Mouse (Mus musculus) forebrain, embryonic 10.5 days (tissue): ENCODE data around the gene Ninj2. TPM values are rescaled to one million over a fixed set of nuclear protein-coding genes. Genes with fewer than 3 reads are reported as not detected.

Source experiments
- DNase-seq: peaks from one replicate; pipeline ENCODE4 v3.0.0-alpha.2; 2017; ENCODE audit warnings: low spot score; ENCODE audit errors: extremely low spot score
- H3K27ac ChIP-seq: fragments of 300-500 bp; sonication (generic); 2 replicates; pipeline ENCODE4 v1.5.1; 2016; ENCODE audit warnings: mild to moderate bottlenecking
- H3K27me3 ChIP-seq: fragments of 300-500 bp; sonication (generic); 2 replicates; pipeline ENCODE4 v1.6.1; 2016; ENCODE audit warnings: mild to moderate bottlenecking; ENCODE audit not compliant: poor library complexity, severe bottlenecking
- H3K36me3 ChIP-seq: fragments of 300-500 bp; sonication (generic); replicated peaks from 2 replicates; pipeline ENCODE4 v1.6.1; 2016; ENCODE audit warnings: mild to moderate bottlenecking, moderate library complexity
- H3K4me1 ChIP-seq: fragments of 300-500 bp; sonication (generic); 2 replicates; pipeline ENCODE4 v1.6.1; 2016
- H3K4me3 ChIP-seq: fragments of 300-500 bp; sonication (generic); 2 replicates; pipeline ENCODE4 v1.5.1; 2016; ENCODE audit warnings: mild to moderate bottlenecking, moderate library complexity
- H3K9me3 ChIP-seq: fragments of 300-500 bp; sonication (generic); 2 replicates; pipeline ENCODE4 v1.6.1; 2016; ENCODE audit warnings: mild to moderate bottlenecking, moderate library complexity
- WGBS: fragments of 180-500 bp; shearing (Covaris S2); methylation state at CpG from one replicate; pipeline ENCODE4 v1.1.7; 2016; 5-methylcytosine and 5-hydroxymethylcytosine counted together
- polyA plus RNA-seq: library from polyadenylated mRNA; unstranded; fragments of >200 nt; fragmentation: Nextera tagmentation; extraction: Ambion mirVana; gene quantifications from 2 replicates; pipeline ENCODE4 v1.2.1, GENCODE M21; 2016

Gene Ninj2
- polyA plus RNA-seq, 1 experiment from 2014 or later: not detected

DNA sequence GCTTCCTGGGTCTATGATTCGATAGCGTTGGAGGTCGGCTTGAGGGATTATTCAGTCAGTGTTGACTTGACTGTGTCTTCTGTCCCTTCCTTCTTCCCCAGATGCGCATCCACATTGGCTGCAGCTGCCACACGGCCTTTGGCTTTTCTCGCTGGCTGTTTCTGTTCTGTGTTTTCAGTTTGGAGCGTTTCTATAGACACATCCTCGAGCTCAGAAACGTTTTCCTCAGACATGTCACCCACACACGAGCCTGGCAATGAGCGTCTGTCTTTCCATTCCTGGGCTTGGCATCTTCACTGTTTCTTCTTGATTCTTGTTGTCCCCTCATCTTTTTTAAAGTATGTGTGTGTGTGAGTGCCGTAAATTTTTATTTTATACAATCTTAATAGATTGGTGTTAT, 8.1 kb downstream of the Ninj2 start:
- 88% methylated on average over 12 of the region's 12 CpGs for WGBS

DNA sequence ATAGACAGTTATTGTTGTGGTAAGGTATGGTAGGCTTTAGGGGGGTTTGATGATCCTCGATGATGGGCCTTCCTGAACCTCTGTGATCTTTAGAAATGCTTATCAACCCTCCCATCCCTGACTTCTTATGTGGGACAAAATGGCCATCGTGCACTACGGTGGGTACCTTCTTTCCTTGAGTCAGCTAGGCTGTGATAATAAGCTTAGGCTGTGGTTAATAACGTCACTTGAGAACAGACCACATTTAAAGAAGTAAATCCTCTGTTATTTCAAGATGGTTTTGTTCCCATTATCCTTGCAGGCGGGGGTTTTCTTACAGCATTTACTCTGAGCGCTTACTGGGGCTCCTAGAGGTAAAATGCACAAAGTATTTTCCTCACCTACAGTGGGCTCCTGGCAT, 8.8 kb downstream of the Ninj2 start:
- no peaks in the 10 kb centered on the region for H3K9me3 ChIP-seq
- no peaks in the 10 kb centered on the region for H3K27me3 ChIP-seq
- DNase-seq: no peak
- no peak overlapping the region for H3K27ac ChIP-seq
- 82% methylated on average over 6 of the region's 6 CpGs for WGBS
- H3K4me3 ChIP-seq: no peak overlapping the region
- no peaks in the 10 kb centered on the region for H3K4me1 ChIP-seq
- H3K36me3 ChIP-seq: no peaks in the 10 kb centered on the region

More for the DNA sequence above, 8.1 kb downstream of the Ninj2 start:
- no peak overlapping the region for H3K27ac ChIP-seq
- no peaks in the 10 kb centered on the region for H3K4me1 ChIP-seq
- no peaks in the 10 kb centered on the region for H3K36me3 ChIP-seq
- H3K27me3 ChIP-seq: no peaks in the 10 kb centered on the region
- H3K9me3 ChIP-seq: no peaks in the 10 kb centered on the region
- no peak overlapping the region for H3K4me3 ChIP-seq
- no peak for DNase-seq

DNA sequence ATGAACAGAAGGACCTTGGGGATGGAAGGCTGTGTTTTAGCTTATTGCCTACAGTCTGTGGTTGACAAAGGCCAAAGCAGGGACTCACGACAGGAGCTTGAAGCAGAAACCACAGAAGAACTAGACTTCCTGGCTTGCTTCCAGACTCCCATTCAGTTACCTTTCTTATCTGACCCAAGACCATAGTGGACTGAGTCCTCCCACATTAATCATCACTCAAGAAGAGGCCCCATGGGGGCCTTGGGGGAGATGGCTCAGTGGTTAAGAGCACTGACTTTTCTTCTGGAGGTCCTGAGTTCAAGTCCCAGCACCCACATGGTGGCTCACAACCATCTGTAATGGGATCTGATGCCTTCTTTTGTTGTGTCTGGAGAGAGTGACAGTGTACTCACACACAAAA, 10.0 kb downstream of the Ninj2 start:
- 74% methylated on average over 1 of the region's 1 CpGs for WGBS
- H3K9me3 ChIP-seq: no peaks in the 10 kb centered on the region
- no peak overlapping the region for H3K27ac ChIP-seq
- DNase-seq: no peak
- H3K27me3 ChIP-seq: no peaks in the 10 kb centered on the region
- H3K36me3 ChIP-seq: no peaks in the 10 kb centered on the region
- H3K4me3 ChIP-seq: no peak overlapping the region
- H3K4me1 ChIP-seq: peaks cover 2% of the 10 kb centered on the region

DNA sequence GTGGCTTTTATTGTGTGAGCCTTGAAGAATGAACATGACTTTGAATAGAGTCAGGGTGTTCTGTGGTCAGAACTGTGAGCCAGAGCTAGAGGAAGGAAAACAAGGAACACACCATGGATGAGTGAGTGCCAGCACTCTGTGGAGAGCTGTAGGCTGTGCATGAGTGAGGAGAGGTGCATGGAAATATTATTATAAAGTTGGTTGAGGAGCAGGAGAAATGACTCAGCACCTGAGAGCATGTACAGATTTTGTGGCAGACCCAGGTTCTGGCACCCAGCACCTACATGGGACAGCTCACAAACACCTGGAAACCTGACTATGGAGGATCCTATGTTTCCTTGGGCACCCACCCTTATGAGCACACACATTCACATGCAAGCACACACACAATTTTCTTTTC, 11.9 kb downstream of the Ninj2 start:
- Histone ChIP-seq H3K27me3 (no peaks in the 10 kb centered on the region), H3K36me3 (no peaks in the 10 kb centered on the region), H3K27ac (no peak overlapping the region), H3K9me3 (no peaks in the 10 kb centered on the region), H3K4me1 (peaks cover 15% of the 10 kb centered on the region), H3K4me3 (no peak overlapping the region)
- no peak for DNase-seq

DNA sequence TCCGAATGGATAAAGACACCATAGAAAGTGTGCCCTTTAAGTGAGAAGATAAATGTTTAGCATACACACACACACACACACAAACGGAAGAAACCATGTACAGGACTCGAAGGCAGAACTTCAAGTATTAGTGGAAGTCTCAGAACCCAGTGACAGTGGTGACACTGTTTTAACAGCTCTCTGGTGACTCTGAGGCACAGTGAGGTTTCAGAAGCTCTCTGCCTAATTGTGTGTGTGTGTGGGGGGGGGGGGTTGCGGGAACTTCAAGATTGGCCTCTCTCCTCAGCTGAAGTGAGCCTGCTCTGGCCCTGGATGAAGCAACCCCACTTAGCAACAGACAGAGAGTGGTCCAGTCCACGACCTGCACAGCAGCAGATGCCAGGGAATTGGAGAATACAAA, 14.4 kb downstream of the Ninj2 start:
- peaks cover 30% of the 10 kb centered on the region for H3K4me1 ChIP-seq
- WGBS: 82% methylated on average over 5 of the region's 5 CpGs
- DNase-seq: no peak
- no peak overlapping the region for H3K4me3 ChIP-seq
- no peaks in the 10 kb centered on the region for H3K36me3 ChIP-seq
- no peak overlapping the region for H3K27ac ChIP-seq
- no peaks in the 10 kb centered on the region for H3K9me3 ChIP-seq
- no peaks in the 10 kb centered on the region for H3K27me3 ChIP-seq

DNA sequence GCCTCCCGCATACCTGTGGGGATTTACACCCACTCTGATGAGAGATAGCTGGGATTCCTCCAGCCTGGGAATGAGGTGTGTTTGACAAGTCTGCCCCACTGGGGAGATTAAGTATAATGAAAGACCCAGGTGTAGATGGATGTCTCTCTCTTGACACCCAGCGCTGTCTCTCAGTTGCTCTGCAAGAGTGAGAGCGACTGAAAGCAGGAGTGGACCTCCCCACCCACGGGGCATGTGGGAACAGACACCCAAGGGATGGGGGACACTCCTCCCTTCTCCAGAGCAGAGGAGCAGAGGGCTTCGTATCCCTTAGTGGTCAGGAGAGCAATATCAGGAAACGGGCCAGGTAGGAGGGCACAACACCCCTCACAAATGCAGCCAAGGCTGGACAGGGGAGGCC, 14.9 kb downstream of the Ninj2 start:
- Histone ChIP-seq H3K9me3 (no peaks in the 10 kb centered on the region), H3K27ac (0 out of 2 replicates have a peak overlapping the region, but pooled peaks have one; percentile 48), H3K4me1 (peaks cover 35% of the 10 kb centered on the region), H3K27me3 (no peaks in the 10 kb centered on the region), H3K36me3 (no peaks in the 10 kb centered on the region), H3K4me3 (no peak overlapping the region)
- DNase-seq: no peak
- 71% methylated on average over 6 of the region's 6 CpGs for WGBS

DNA sequence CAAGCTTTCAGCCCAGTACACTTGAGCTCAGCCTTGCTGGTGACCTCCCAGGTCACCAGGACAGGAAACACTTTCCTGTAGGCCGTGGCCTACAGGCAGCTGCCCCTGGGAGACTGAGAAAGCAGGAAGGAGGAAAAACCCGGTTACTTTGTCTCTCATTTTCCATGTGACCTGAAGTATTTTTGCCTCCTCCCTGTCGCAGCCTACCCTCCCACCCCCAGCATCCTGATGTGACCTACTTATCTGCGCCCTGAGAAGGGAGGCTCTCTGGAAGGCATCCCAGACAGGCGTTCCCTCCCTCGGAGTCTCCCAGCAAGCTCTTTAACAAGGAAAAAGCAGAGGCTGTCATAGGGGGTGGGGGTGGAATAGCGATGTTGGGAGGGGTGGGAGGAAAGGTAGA, 16.0 kb downstream of the Ninj2 start:
- peaks cover 37% of the 10 kb centered on the region for H3K4me1 ChIP-seq
- no peaks in the 10 kb centered on the region for H3K36me3 ChIP-seq
- no peak overlapping the region for H3K4me3 ChIP-seq
- peak overlapping the region; percentile 48; the same call in 1 of the 2 replicates for H3K27ac ChIP-seq
- no peaks in the 10 kb centered on the region for H3K9me3 ChIP-seq
- WGBS: 29% methylated on average over 7 of the region's 7 CpGs
- H3K27me3 ChIP-seq: no peaks in the 10 kb centered on the region
- DNase-seq: no peak

DNA sequence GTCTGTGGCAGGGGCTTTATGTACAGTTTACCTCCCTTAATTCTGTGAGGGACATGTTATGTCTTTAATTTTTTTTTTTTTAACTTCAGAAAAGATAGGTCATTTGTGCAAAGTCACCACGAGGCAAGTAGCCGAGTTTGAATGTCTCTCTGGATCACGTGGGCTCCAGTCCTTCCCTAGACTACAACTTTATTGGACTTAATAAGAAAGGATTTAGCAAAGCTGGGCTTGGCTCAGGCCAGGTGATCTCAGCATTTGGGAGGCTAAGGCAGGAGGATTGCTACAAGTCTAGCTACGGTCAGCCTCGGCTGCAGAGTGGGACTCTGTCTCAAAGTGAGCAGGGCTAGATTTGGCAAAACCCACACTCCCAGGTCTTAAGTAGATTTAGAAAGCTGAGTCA, 16.8 kb downstream of the Ninj2 start:
- Histone ChIP-seq H3K4me1 (peaks cover 44% of the 10 kb centered on the region), H3K27ac (no peak overlapping the region), H3K4me3 (no peak overlapping the region), H3K9me3 (no peaks in the 10 kb centered on the region), H3K36me3 (no peaks in the 10 kb centered on the region), H3K27me3 (no peaks in the 10 kb centered on the region)
- 84% methylated on average over 5 of the region's 5 CpGs for WGBS
- no peak for DNase-seq

DNA sequence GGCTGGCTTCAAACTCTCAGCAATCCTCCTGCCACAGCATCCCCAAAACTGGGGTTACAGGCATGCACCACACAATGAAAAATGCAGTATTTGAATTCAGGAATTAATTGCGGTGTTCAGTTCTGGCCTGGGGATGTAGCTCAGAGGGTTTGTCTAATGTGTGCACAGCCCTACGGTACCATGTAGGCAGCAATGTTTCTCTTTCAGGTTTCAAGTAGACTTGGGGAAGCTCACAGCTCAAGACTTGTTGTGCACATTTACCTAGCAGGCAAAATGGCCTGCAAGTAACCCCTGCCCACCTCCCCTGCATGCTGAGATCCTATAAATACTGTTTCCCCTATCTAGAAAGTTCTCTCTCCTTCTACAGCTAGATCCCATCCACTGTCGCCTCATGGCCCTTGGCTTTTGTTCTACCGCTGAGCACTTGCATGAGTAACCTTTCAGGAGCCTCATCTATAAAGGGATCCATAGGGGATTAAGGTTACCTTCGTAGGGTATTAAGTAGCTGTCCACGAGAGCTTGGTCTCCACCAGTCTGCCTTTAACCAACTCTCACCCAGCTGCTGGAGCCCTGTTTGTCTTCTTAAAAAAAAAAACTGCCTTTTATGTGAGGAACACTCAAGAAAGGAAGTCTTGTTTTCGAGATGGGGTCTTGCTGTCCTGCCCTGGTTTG, 17.7 kb downstream of the Ninj2 start:
- Histone ChIP-seq H3K27me3 (no peaks in the 10 kb centered on the region), H3K4me3 (no peak overlapping the region), H3K36me3 (no peaks in the 10 kb centered on the region), H3K4me1 (peaks cover 51% of the 10 kb centered on the region), H3K9me3 (no peaks in the 10 kb centered on the region), H3K27ac (peak overlapping the region; percentile 89; the same call in 1 of the 2 replicates)
- 63% methylated on average over 7 of the region's 7 CpGs for WGBS
- DNase-seq: no peak

DNA sequence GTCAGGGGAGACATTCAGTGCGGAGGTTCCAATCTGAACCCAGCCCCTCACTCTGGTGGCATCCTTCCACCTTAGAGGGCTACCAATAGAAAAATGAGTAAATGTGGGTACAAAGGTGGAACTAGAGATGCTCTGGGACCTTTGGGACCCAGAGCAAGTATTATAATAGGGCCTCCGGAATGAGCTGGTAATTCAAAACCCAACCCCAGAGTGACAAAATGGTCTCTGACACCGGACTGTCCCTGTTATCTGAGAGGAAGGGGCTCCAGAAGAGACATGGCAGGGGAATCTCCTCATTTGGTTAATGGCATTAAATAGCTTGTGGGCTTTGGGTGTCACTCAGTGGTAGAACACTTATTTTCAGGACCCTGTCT, 18.2 kb downstream of the Ninj2 start:
- Histone ChIP-seq H3K9me3 (no peaks in the 10 kb centered on the region), H3K27ac (peak overlapping the region; percentile 89; the same call in 1 of the 2 replicates)
- 75% methylated on average over 3 of the region's 3 CpGs for WGBS

DNA sequence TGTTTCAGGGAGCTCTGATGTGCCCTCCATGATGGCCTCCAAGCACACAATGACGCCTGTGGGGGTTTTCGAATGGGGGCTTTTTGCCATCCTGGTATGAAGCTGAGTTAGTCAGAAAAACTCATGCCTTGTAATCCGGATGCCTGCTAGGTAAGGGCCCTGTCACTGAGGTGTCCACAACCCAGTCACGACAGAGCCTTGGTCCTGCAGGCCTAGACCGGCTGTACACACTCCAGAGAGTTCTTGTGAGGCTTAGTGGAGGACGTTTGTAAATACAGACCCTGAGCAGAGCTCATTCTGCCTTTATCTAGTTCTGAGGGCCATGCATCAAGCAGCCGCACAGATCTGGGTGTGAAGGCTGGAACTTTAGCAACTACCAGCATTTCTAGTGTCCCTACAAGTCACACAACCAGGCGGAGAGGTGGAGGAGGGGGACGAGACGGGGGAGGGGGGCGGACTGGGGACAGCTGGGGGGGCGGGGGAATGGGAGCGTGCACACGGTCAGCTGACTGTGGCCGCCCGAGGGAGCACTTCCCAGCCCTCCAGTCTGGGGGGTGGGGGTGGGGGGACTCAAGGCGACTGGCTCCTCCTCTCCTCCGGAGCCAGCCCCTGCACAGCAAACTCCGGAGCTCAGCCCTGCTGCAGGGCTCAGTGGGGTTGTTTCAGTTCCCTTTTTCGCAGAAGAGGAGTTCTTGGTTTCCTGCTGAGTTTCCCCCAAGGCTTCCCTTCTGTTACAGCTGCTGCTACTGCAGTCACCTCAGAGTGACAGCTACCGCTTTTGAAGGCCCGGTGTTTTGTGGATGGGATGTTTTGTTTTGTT, 19.0 kb downstream of the Ninj2 start:
- H3K4me1 ChIP-seq: peaks cover 51% of the 10 kb centered on the region
- H3K9me3 ChIP-seq: no peaks in the 10 kb centered on the region
- 6% methylated on average over 21 of the region's 22 CpGs for WGBS
- no peaks in the 10 kb centered on the region for H3K27me3 ChIP-seq
- DNase-seq: peak; percentile 78
- peak overlapping the region; percentile 42 for H3K4me3 ChIP-seq
- peak overlapping the region; percentile 89 for H3K27ac ChIP-seq
- no peaks in the 10 kb centered on the region for H3K36me3 ChIP-seq

More for the DNA sequence above, 18.2 kb downstream of the Ninj2 start:
- Histone ChIP-seq H3K36me3 (no peaks in the 10 kb centered on the region), H3K4me1 (peaks cover 51% of the 10 kb centered on the region), H3K4me3 (no peak overlapping the region), H3K27me3 (no peaks in the 10 kb centered on the region)
- DNase-seq: no peak

DNA sequence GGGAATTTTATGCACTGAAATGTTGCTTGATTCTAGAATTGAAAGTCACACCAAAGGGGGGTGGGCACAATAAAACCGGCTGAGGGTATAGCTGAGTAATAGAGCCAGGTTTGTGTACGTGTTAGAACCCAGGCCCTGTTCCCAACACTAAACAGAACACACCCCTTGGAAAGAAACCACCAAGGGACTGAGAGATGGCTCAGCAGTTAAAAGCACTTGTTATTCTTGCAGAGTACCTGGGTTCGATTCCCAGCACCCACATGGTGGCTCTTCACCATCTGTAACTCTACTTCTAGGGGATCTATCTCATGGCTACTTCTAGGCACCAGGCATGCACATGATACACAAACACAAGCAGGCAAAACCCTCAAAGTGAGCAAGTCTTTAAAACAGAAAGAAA, 20.7 kb downstream of the Ninj2 start:
- Histone ChIP-seq H3K9me3 (no peaks in the 10 kb centered on the region), H3K4me3 (no peak overlapping the region), H3K36me3 (no peaks in the 10 kb centered on the region), H3K27ac (no peak overlapping the region), H3K27me3 (no peaks in the 10 kb centered on the region), H3K4me1 (peaks cover 42% of the 10 kb centered on the region)
- 98% methylated on average over 3 of the region's 3 CpGs for WGBS
- DNase-seq: no peak

DNA sequence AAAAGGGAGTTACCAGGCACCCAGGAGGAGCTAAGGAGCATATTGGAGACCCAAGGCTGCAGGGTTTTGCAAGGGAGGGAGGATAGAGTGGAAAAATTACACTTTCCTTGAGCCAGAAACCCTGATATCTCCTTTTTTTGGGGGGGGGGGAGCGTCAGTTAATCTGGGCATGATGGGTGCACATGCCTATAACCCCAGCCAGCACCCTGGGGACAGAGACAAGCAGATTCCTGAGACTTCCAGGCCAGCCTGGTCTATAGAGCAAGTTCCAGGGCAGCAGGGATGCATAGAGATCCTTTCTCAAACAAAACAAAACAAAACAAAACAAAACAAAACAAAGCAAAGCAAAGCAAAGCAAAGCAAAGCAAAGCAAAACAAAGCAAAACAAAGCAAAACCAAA, 21.1 kb downstream of the Ninj2 start:
- H3K9me3 ChIP-seq: no peaks in the 10 kb centered on the region
- no peak for DNase-seq
- no peaks in the 10 kb centered on the region for H3K36me3 ChIP-seq
- no peak overlapping the region for H3K27ac ChIP-seq
- 85% methylated on average over 1 of the region's 1 CpGs for WGBS
- no peaks in the 10 kb centered on the region for H3K27me3 ChIP-seq
- peaks cover 38% of the 10 kb centered on the region for H3K4me1 ChIP-seq
- no peak overlapping the region for H3K4me3 ChIP-seq
